Mouse (Mus musculus): ENCODE measurements around the gene 1810037I17Rik. TPM values are rescaled to one million over a fixed set of nuclear protein-coding genes. Genes with fewer than 3 reads are reported as not detected.

Gene 1810037I17Rik
- polyA plus RNA-seq (2012; rRNA removed): 69.9 and 71.9 TPM in 2 replicates

- no peaks in the 10 kb centered on the region for H3K27me3 ChIP-seq (ENCODE audit: control insufficient read depth, insufficient read depth, low read length)
- under 1% methylated on average over 66 of the region's 68 CpGs for WGBS
- peak; percentile 65; the same call in 1 of the 2 replicates for TF ChIP-seq POLR2A (IDR thresholded peaks at IDR 0.05; ENCODE audit: borderline replicate concordance, insufficient read depth, low read length)
- TF ChIP-seq CTCF (IDR thresholded peaks at IDR 0.05; ENCODE audit: borderline replicate concordance, insufficient read depth, low read depth, low read length): no peak
- peak within 1 kb of the TSS; percentile 74 for H3K27ac ChIP-seq (ENCODE audit: insufficient read depth, low read length)
- H3K4me1 ChIP-seq (ENCODE audit: control insufficient read depth, insufficient read depth, low read length): no peaks in the 10 kb centered on the region
- H3K4me3 ChIP-seq (replicated peaks; ENCODE audit: insufficient read depth, low read depth, low read length): peak within 1 kb of the TSS; percentile 99
- peak; percentile 95 for DNase-seq
Measured at GRCm38 (mm10) chr3:122924009-122924914, at the start of gene 1810037I17Rik. TSS of gene 1810037I17Rik (plus strand) at chr3:122924203.

- Histone ChIP-seq H3K27me3 (ENCODE audit: control insufficient read depth, insufficient read depth, low read length) (no peaks in the 10 kb centered on the region), H3K27ac (ENCODE audit: insufficient read depth, low read length) (no peak overlapping the region), H3K4me1 (ENCODE audit: control insufficient read depth, insufficient read depth, low read length) (no peaks in the 10 kb centered on the region), H3K4me3 (replicated peaks; ENCODE audit: insufficient read depth, low read depth, low read length) (no peak overlapping the region)
- DNase-seq: no peak
- TF ChIP-seq POLR2A (IDR thresholded peaks at IDR 0.05; ENCODE audit: borderline replicate concordance, insufficient read depth, low read length) (no peak), CTCF (IDR thresholded peaks at IDR 0.05; ENCODE audit: borderline replicate concordance, insufficient read depth, low read depth, low read length) (no peak)
- WGBS: 95% methylated on average over 2 of the region's 2 CpGs
Measured at GRCm38 (mm10) chr3:122876870-122877269, 47.1 kb upstream of the 1810037I17Rik start.

- WGBS: 95% methylated on average over 3 of the region's 3 CpGs
- Histone ChIP-seq H3K4me3 (replicated peaks; ENCODE audit: insufficient read depth, low read depth, low read length) (no peak overlapping the region), H3K27ac (ENCODE audit: insufficient read depth, low read length) (no peak overlapping the region), H3K4me1 (ENCODE audit: control insufficient read depth, insufficient read depth, low read length) (no peaks in the 10 kb centered on the region), H3K27me3 (ENCODE audit: control insufficient read depth, insufficient read depth, low read length) (no peaks in the 10 kb centered on the region)
- TF ChIP-seq POLR2A (IDR thresholded peaks at IDR 0.05; ENCODE audit: borderline replicate concordance, insufficient read depth, low read length) (no peak), CTCF (IDR thresholded peaks at IDR 0.05; ENCODE audit: borderline replicate concordance, insufficient read depth, low read depth, low read length) (no peak)
- DNase-seq: no peak
Measured at GRCm38 (mm10) chr3:122877543-122877942, 46.5 kb upstream of the 1810037I17Rik start.

GRCm38 (mm10) chr3:122878705-122879315 is 45.2 kb upstream of the 1810037I17Rik start:
- H3K27me3 ChIP-seq (ENCODE audit: control insufficient read depth, insufficient read depth, low read length): no peaks in the 10 kb centered on the region
- no peaks in the 10 kb centered on the region for H3K4me1 ChIP-seq (ENCODE audit: control insufficient read depth, insufficient read depth, low read length)
- no peak overlapping the region for H3K4me3 ChIP-seq (replicated peaks; ENCODE audit: insufficient read depth, low read depth, low read length)
- H3K27ac ChIP-seq (ENCODE audit: insufficient read depth, low read length): no peak overlapping the region
- no peak for DNase-seq
- WGBS: 82% methylated on average over 8 of the region's 8 CpGs
- TF ChIP-seq POLR2A (IDR thresholded peaks at IDR 0.05; ENCODE audit: borderline replicate concordance, insufficient read depth, low read length): no peak
- no peak for TF ChIP-seq CTCF (IDR thresholded peaks at IDR 0.05; ENCODE audit: borderline replicate concordance, insufficient read depth, low read depth, low read length)

GRCm38 (mm10) chr3:122887505-122888301 is 36.3 kb upstream of the 1810037I17Rik start:
- no peak for TF ChIP-seq POLR2A (IDR thresholded peaks at IDR 0.05; ENCODE audit: borderline replicate concordance, insufficient read depth, low read length)
- no peak for TF ChIP-seq CTCF (IDR thresholded peaks at IDR 0.05; ENCODE audit: borderline replicate concordance, insufficient read depth, low read depth, low read length)
- Histone ChIP-seq H3K4me1 (ENCODE audit: control insufficient read depth, insufficient read depth, low read length) (no peaks in the 10 kb centered on the region), H3K4me3 (replicated peaks; ENCODE audit: insufficient read depth, low read depth, low read length) (no peak overlapping the region), H3K27ac (ENCODE audit: insufficient read depth, low read length) (no peak overlapping the region), H3K27me3 (ENCODE audit: control insufficient read depth, insufficient read depth, low read length) (no peaks in the 10 kb centered on the region)
- 75% methylated on average over 4 of the region's 4 CpGs for WGBS
- DNase-seq: no peak

GRCm38 (mm10) chr3:122888371-122888819 is 35.6 kb upstream of the 1810037I17Rik start:
- no peaks in the 10 kb centered on the region for H3K4me1 ChIP-seq (ENCODE audit: control insufficient read depth, insufficient read depth, low read length)
- 86% methylated on average over 5 of the region's 5 CpGs for WGBS
- DNase-seq: no peak
- TF ChIP-seq CTCF (IDR thresholded peaks at IDR 0.05; ENCODE audit: borderline replicate concordance, insufficient read depth, low read depth, low read length): no peak
- no peak for TF ChIP-seq POLR2A (IDR thresholded peaks at IDR 0.05; ENCODE audit: borderline replicate concordance, insufficient read depth, low read length)
- H3K4me3 ChIP-seq (replicated peaks; ENCODE audit: insufficient read depth, low read depth, low read length): no peak overlapping the region
- no peaks in the 10 kb centered on the region for H3K27me3 ChIP-seq (ENCODE audit: control insufficient read depth, insufficient read depth, low read length)
- no peak overlapping the region for H3K27ac ChIP-seq (ENCODE audit: insufficient read depth, low read length)

GRCm38 (mm10) chr3:122894772-122895171 is 29.2 kb upstream of the 1810037I17Rik start, which contains the start of gene Fabp2:
TSS of gene Fabp2 (plus strand) at chr3:122895072.
- Histone ChIP-seq H3K27me3 (ENCODE audit: control insufficient read depth, insufficient read depth, low read length) (no peaks in the 10 kb centered on the region), H3K4me1 (ENCODE audit: control insufficient read depth, insufficient read depth, low read length) (no peaks in the 10 kb centered on the region), H3K4me3 (replicated peaks; ENCODE audit: insufficient read depth, low read depth, low read length) (no peak within 1 kb of the TSS), H3K27ac (ENCODE audit: insufficient read depth, low read length) (no peak within 1 kb of the TSS)
- 94% methylated on average over 3 of the region's 3 CpGs for WGBS
- TF ChIP-seq POLR2A (IDR thresholded peaks at IDR 0.05; ENCODE audit: borderline replicate concordance, insufficient read depth, low read length) (no peak), CTCF (IDR thresholded peaks at IDR 0.05; ENCODE audit: borderline replicate concordance, insufficient read depth, low read depth, low read length) (no peak)
- no peak for DNase-seq

Measured in cerebellum, adult 2 months (tissue).